Comparison of ENCODE assay signal across 25 mouse cellular contexts in the genomic region with DNA sequence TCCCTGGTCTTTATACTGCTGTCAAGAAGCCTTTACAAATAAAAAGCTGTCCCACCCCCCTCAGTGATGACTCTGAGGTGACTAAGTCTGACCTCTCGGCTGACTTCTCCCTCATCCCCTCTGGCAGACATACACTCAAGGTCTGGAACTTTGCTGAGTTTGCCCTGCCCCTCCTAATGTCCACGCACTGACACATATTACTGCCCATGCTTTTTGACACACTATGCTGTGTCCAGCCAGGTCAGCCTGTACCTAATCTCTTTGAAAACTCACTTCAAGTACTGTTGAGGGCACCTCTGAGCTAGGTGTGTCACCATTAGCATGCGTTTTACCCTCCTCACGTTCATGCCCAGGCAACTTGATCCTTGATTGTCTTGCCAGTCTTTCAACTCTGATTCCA.
"Had no signal": no experiment of that assay in that cellular context is flagged by ENCODE, and none has a peak within 500 bp of the region (broad histone marks: within the 10 kb centered on the region; RNA-seq: fewer than 3 reads in every experiment).

No protein-coding gene starts in this region.

- H3K9ac ChIP-seq: kidney, embryonic 15.5 days; limb, embryonic 12.5 days; limb, embryonic 15.5 days; liver, embryonic 14.5 days; liver, postnatal 0 days; lung, embryonic 15.5 days; midbrain, embryonic 12.5 days; midbrain, embryonic 15.5 days; neural tube, embryonic 12.5 days; neural tube, embryonic 15.5 days had no signal

- H3K9me3 ChIP-seq: kidney, embryonic 15.5 days; limb, embryonic 12.5 days; limb, embryonic 15.5 days; lung, embryonic 15.5 days; midbrain, embryonic 12.5 days; midbrain, embryonic 15.5 days; neural tube, embryonic 12.5 days; neural tube, embryonic 15.5 days had no signal

- H3K4me2 ChIP-seq: kidney, embryonic 15.5 days; limb, embryonic 12.5 days; limb, embryonic 15.5 days; liver, embryonic 11.5 days; lung, embryonic 15.5 days; midbrain, embryonic 12.5 days; midbrain, embryonic 15.5 days; neural tube, embryonic 12.5 days; neural tube, embryonic 15.5 days had no signal

- H3K27ac ChIP-seq: kidney, embryonic 15.5 days; left cerebral cortex, adult 2 months; limb, embryonic 12.5 days; limb, embryonic 15.5 days; liver, embryonic 14.5 days; lung, embryonic 15.5 days; macrophage; midbrain, embryonic 12.5 days; midbrain, embryonic 15.5 days; neural tube, embryonic 12.5 days; neural tube, embryonic 15.5 days; stomach, postnatal 0 days had no signal

- H3K4me1 ChIP-seq: midbrain, embryonic 12.5 days; midbrain, embryonic 15.5 days; neural tube, embryonic 12.5 days; neural tube, embryonic 15.5 days had no signal

- H3K4me3 ChIP-seq: kidney, embryonic 15.5 days; left cerebral cortex, adult 2 months; limb, embryonic 12.5 days; limb, embryonic 15.5 days; lung, embryonic 15.5 days; midbrain, embryonic 12.5 days; midbrain, embryonic 15.5 days; neural tube, embryonic 12.5 days; neural tube, embryonic 15.5 days had no signal

- ATAC-seq: intestine, postnatal 0 days; midbrain, embryonic 15.5 days had no signal

- H3K36me3 ChIP-seq: kidney, embryonic 15.5 days; limb, embryonic 12.5 days; limb, embryonic 15.5 days; lung, embryonic 15.5 days; midbrain, embryonic 12.5 days; midbrain, embryonic 15.5 days; neural tube, embryonic 12.5 days; neural tube, embryonic 15.5 days had no signal

- H3K27me3 ChIP-seq: kidney, embryonic 15.5 days; limb, embryonic 12.5 days; limb, embryonic 15.5 days; lung, embryonic 15.5 days; midbrain, embryonic 12.5 days; midbrain, embryonic 15.5 days; neural tube, embryonic 12.5 days; neural tube, embryonic 15.5 days had no signal

- DNase-seq: kidney, adult 8-10 months; kidney, postnatal 10 days; kidney, postnatal 36 days; layer of hippocampus, postnatal 36 days; left cerebral cortex, postnatal 4 days; liver, postnatal 0 days; right cerebral cortex, adult 18-20 months; right cerebral cortex, postnatal 14 days; right cerebral cortex, postnatal 4 days; thymus, adult 2 months; thymus, postnatal 25 days had no signal
